Mouse (Mus musculus) intestine, postnatal 0 days (tissue): Measurements from ENCODE around the gene Ddx60. TPM values are rescaled to one million over a fixed set of nuclear protein-coding genes. Genes with fewer than 3 reads are reported as not detected.

Experiments used
- ATAC-seq: fragments of 200-750 bp; cut with Nextera tagmentation; 2 replicates; pipeline ENCODE4 v1.8.0; 2017; ENCODE audit warnings: mild to moderate bottlenecking, moderate TSS enrichment, moderate library complexity
- H3K27ac ChIP-seq: fragments of 300-500 bp; sonication (generic); 2 replicates; pipeline ENCODE4 v1.5.1; 2014; ENCODE audit warnings: mild to moderate bottlenecking, low read depth, low read length, moderate library complexity
- H3K27me3 ChIP-seq: fragments of 300-500 bp; sonication (generic); replicated peaks from 2 replicates; pipeline ENCODE4 v1.6.1; 2014; ENCODE audit warnings: low read length, mixed read lengths; ENCODE audit not compliant: control insufficient read depth, insufficient read depth
- H3K36me3 ChIP-seq: fragments of 300-500 bp; sonication (generic); 2 replicates; pipeline ENCODE4 v1.6.1; 2014; ENCODE audit warnings: mild to moderate bottlenecking, moderate library complexity; ENCODE audit not compliant: control insufficient read depth, insufficient read depth
- H3K4me1 ChIP-seq: fragments of 300-500 bp; sonication (generic); replicated peaks from 2 replicates; pipeline ENCODE4 v1.6.1; 2014; ENCODE audit warnings: antibody characterized with exemption, low read length, mixed read lengths; ENCODE audit not compliant: control insufficient read depth, insufficient read depth
- H3K4me2 ChIP-seq: fragments of 300-500 bp; sonication (generic); replicated peaks from 2 replicates; pipeline ENCODE4 v1.6.1; 2014; ENCODE audit warnings: low read depth, mild to moderate bottlenecking, moderate library complexity
- H3K4me3 ChIP-seq: fragments of 300-500 bp; sonication (generic); 2 replicates; pipeline ENCODE4 v1.5.1; 2014; ENCODE audit warnings: low read depth, low read length
- H3K9ac ChIP-seq: fragments of 300-500 bp; sonication (generic); 2 replicates; pipeline ENCODE4 v1.6.1; 2014; ENCODE audit warnings: mild to moderate bottlenecking, low read depth, low read length
- H3K9me3 ChIP-seq: fragments of 300-500 bp; sonication (generic); 2 replicates; pipeline ENCODE4 v1.6.1; 2016; ENCODE audit warnings: mixed run types; ENCODE audit not compliant: control insufficient read depth
- CTCF ChIP-seq: sonication (generic); IDR thresholded peaks from 2 replicates; pipeline ENCODE4 v1.5.1; 2016; ENCODE audit warnings: low read depth, mild to moderate bottlenecking, control low read depth, antibody characterized with exemption, moderate library complexity
- WGBS: fragments of 180-500 bp; shearing (Covaris S2); extraction: QIAGEN DNeasy Blood & Tissue Kit; methylation state at CpG from one replicate; pipeline ENCODE4 v1.1.7; 2014; 5-methylcytosine and 5-hydroxymethylcytosine counted together
- polyA plus RNA-seq: library from polyadenylated mRNA; unstranded; fragments of >200 nt; fragmentation: Nextera tagmentation; extraction: Ambion mirVana; gene quantifications from 2 replicates; pipeline ENCODE4 v1.2.1, GENCODE M21; 2015

The Ddx60 gene
- polyA plus RNA-seq, 1 experiment from 2014 or later, result 47.9 TPM

- Histone ChIP-seq H3K4me1 (no peaks in the 10 kb centered on the region), H3K9ac (no peak overlapping the region), H3K27me3 (no peaks in the 10 kb centered on the region), H3K36me3 (no peaks in the 10 kb centered on the region), H3K4me2 (no peak overlapping the region), H3K27ac (no peak overlapping the region), H3K9me3 (no peaks in the 10 kb centered on the region), H3K4me3 (no peak overlapping the region)
- ATAC-seq, result no peak
- TF ChIP-seq CTCF, result no peak
- WGBS, result 79% methylated on average over 3 of the region's 3 CpGs
Observed at GRCm38 (mm10) chr8:61969581-61969980, 41.7 kb downstream of the Ddx60 start.

- Histone ChIP-seq H3K4me2 (no peak overlapping the region), H3K4me3 (no peak overlapping the region), H3K36me3 (no peaks in the 10 kb centered on the region; the same call in 1 of the 2 replicates), H3K9ac (no peak overlapping the region), H3K4me1 (no peaks in the 10 kb centered on the region), H3K9me3 (no peaks in the 10 kb centered on the region), H3K27ac (no peak overlapping the region), H3K27me3 (no peaks in the 10 kb centered on the region)
- 74% methylated on average over 4 of the region's 4 CpGs for WGBS
- no peak for ATAC-seq
- no peak for TF ChIP-seq CTCF
Observed at GRCm38 (mm10) chr8:61984941-61985340, 57.1 kb downstream of the Ddx60 start.

DNA sequence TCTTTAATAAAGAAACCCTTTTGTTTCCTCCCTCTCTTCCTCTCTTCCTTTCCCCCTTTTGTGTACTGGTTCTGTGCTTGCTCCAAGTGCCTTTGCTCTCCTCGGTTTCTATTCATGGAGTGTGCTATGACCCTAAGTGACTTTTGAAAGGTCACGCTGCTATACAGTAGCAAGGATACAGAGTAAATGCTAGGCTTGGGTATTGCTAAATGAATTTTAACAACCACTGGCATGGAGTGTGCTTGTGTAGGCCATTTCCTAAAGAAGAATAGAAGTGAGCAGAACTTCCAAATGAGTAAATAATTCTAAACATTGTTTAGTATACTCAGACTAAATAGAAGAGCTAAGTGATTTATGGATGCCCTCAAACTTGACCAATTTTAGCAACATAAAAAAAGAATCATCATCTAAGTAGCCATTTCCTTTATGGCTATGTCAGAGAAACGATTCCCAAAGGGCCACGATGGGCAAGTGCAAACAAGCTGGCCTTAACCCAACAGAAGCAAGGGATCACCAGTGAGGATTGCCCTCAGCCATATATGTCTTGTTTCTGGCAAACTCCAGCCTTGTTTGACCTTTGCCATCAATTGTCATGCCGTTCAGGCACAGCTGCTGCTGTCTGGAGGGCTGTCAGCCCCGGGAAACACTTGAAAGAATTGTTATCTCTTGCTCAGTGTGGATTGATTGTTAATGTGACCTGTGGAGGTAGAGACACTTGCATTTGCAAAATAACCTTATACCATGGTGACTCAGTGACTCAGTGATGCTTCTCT is 58.0 kb downstream of the Ddx60 start:
- 36% methylated on average over 6 of the region's 6 CpGs for WGBS
- H3K4me2 ChIP-seq, result no peak overlapping the region
- H3K36me3 ChIP-seq, result no peaks in the 10 kb centered on the region; the same call in 1 of the 2 replicates
- ATAC-seq, result no peak
- no peaks in the 10 kb centered on the region for H3K4me1 ChIP-seq
- no peak overlapping the region for H3K9ac ChIP-seq
- no peak overlapping the region for H3K27ac ChIP-seq
- no peak for TF ChIP-seq CTCF
- H3K27me3 ChIP-seq, result no peaks in the 10 kb centered on the region
- H3K9me3 ChIP-seq, result no peaks in the 10 kb centered on the region
- H3K4me3 ChIP-seq, result no peak overlapping the region

- Histone ChIP-seq H3K27me3 (no peaks in the 10 kb centered on the region), H3K4me1 (no peaks in the 10 kb centered on the region), H3K36me3 (no peaks in the 10 kb centered on the region), H3K27ac (no peak overlapping the region), H3K9me3 (no peaks in the 10 kb centered on the region), H3K9ac (no peak overlapping the region), H3K4me2 (no peak overlapping the region), H3K4me3 (no peak overlapping the region)
- no peak for ATAC-seq
- TF ChIP-seq CTCF, result no peak
- 56% methylated on average over 6 of the region's 6 CpGs for WGBS
Observed at GRCm38 (mm10) chr8:61989464-61989863, 61.6 kb downstream of the Ddx60 start.

DNA sequence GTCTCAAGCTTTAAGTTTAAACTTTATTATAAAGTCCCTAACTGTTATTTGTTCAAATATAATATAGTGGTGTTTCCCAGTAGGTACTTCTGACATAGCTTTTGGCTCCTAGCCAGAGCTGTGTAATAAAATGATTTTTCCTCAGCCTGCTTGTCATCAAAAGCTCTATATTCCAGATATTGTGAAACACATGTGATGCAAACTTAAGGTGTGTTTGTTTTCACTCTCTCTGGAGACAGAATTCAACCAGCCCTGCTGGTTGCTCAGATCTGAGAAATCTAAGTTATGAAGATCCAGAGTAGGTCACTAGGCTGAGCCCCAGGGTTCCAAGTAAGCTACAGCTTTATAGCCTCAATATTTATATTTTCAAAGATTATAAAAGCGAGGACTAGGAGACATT is 64.9 kb downstream of the Ddx60 start:
- H3K4me3 ChIP-seq, result no peak overlapping the region
- WGBS, result 14% methylated on average over 1 of the region's 1 CpGs
- H3K4me2 ChIP-seq, result no peak overlapping the region
- H3K9ac ChIP-seq, result no peak overlapping the region
- no peak overlapping the region for H3K27ac ChIP-seq
- no peak for TF ChIP-seq CTCF
- no peaks in the 10 kb centered on the region for H3K9me3 ChIP-seq
- peak; percentile 78 for ATAC-seq
- H3K36me3 ChIP-seq, result no peaks in the 10 kb centered on the region
- H3K27me3 ChIP-seq, result no peaks in the 10 kb centered on the region
- H3K4me1 ChIP-seq, result no peaks in the 10 kb centered on the region

DNA sequence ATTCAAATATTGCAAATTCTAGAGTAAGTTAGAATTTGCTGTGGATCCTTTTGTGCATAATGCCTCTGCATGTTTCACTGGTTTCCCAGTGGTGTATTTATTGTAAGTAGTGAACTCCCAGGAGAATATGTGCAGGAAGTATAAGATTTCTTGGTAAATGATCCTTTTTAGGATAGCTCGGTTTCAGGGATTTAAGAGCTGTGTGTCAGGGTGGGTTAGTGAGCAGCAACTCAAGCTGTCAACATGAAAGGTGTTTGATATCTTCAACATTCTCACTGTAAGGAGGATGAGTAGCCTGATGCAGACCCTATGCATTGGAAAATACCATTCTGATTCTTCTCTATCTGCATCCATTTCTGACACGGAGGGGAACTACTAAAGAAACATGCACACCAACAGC is 69.2 kb downstream of the Ddx60 start:
- no peaks in the 10 kb centered on the region for H3K9me3 ChIP-seq
- H3K9ac ChIP-seq, result no peak overlapping the region
- no peak overlapping the region for H3K4me3 ChIP-seq
- H3K4me2 ChIP-seq, result no peak overlapping the region
- no peak overlapping the region for H3K27ac ChIP-seq
- 86% methylated on average over 2 of the region's 2 CpGs for WGBS
- H3K4me1 ChIP-seq, result no peaks in the 10 kb centered on the region
- no peaks in the 10 kb centered on the region for H3K27me3 ChIP-seq
- H3K36me3 ChIP-seq, result no peaks in the 10 kb centered on the region
- ATAC-seq, result no peak
- TF ChIP-seq CTCF, result no peak
